Mouse (Mus musculus) c-Kit-positive CD71-positive TER-119-negative erythroid progenitor cells, embryonic 14.5 days (primary cell): Measurements from ENCODE around the gene Nrxn3.

Source experiments
- DNase-seq: peaks from one replicate; pipeline ENCODE4 v3.0.0-alpha.2; 2013; ENCODE audit warnings: low read depth

The Nrxn3 gene

GRCm38 (mm10) chr12:90131927-90132869 is 1409.5 kb downstream of the Nrxn3 start:
- no peak for DNase-seq

- no peak for DNase-seq
Observed at GRCm38 (mm10) chr12:90142011-90142410, 1419.3 kb downstream of the Nrxn3 start.

GRCm38 (mm10) chr12:90144247-90144646 is 1421.6 kb downstream of the Nrxn3 start:
- DNase-seq, result no peak

- DNase-seq, result no peak
Observed at GRCm38 (mm10) chr12:90158131-90158772, 1435.6 kb downstream of the Nrxn3 start.

GRCm38 (mm10) chr12:90159911-90160310 is 1437.2 kb downstream of the Nrxn3 start:
- DNase-seq, result no peak

GRCm38 (mm10) chr12:90166118-90166517 is 1443.4 kb downstream of the Nrxn3 start:
- DNase-seq, result no peak

GRCm38 (mm10) chr12:90181566-90181965 is 1458.9 kb downstream of the Nrxn3 start:
- no peak for DNase-seq

- DNase-seq, result no peak
Observed at GRCm38 (mm10) chr12:90183021-90183420, 1460.3 kb downstream of the Nrxn3 start.

- DNase-seq, result no peak
Observed at GRCm38 (mm10) chr12:90196161-90196560, 1473.5 kb downstream of the Nrxn3 start.

- DNase-seq, result no peak
Observed at GRCm38 (mm10) chr12:90197994-90198393, 1475.3 kb downstream of the Nrxn3 start.

- no peak for DNase-seq
Observed at GRCm38 (mm10) chr12:90202501-90202900, 1479.8 kb downstream of the Nrxn3 start.

GRCm38 (mm10) chr12:90211410-90211809 is 1488.7 kb downstream of the Nrxn3 start:
- DNase-seq, result no peak

- DNase-seq, result no peak
Observed at GRCm38 (mm10) chr12:90217060-90217459, 1494.4 kb downstream of the Nrxn3 start.

GRCm38 (mm10) chr12:90229062-90229461 is 1506.4 kb downstream of the Nrxn3 start:
- no peak for DNase-seq

GRCm38 (mm10) chr12:90236093-90236492 is 1513.4 kb downstream of the Nrxn3 start:
- DNase-seq, result no peak

GRCm38 (mm10) chr12:90260301-90260700 is 1537.6 kb downstream of the Nrxn3 start:
- DNase-seq, result no peak

GRCm38 (mm10) chr12:90268111-90268510 is 1545.4 kb downstream of the Nrxn3 start:
- no peak for DNase-seq

GRCm38 (mm10) chr12:90270763-90271379 is 1548.2 kb downstream of the Nrxn3 start:
- DNase-seq, result no peak

GRCm38 (mm10) chr12:90274621-90275236 is 1552.1 kb downstream of the Nrxn3 start:
- no peak for DNase-seq

- DNase-seq, result no peak
Observed at GRCm38 (mm10) chr12:90281236-90281635, 1558.6 kb downstream of the Nrxn3 start.

- DNase-seq, result no peak
Observed at GRCm38 (mm10) chr12:90283022-90283421, 1560.3 kb downstream of the Nrxn3 start.

- no peak for DNase-seq
Observed at GRCm38 (mm10) chr12:90302671-90303070, 1580.0 kb downstream of the Nrxn3 start.
